Mouse (Mus musculus): ENCODE data around the gene Tm9sf3. TPM values are rescaled to one million over a fixed set of nuclear protein-coding genes. Genes with fewer than 3 reads are reported as not detected.

Tm9sf3 gene
- polyA plus RNA-seq, 1 experiment = 92.8 TPM

GRCm38 (mm10) chr19:41290952-41291619, 27.3 kb upstream of the Tm9sf3 start:
- Histone ChIP-seq H3K27me3 (ENCODE audit: control insufficient read depth, insufficient read depth, low read length) (no peaks in the 10 kb centered on the region), H3K4me1 (ENCODE audit: control insufficient read depth, insufficient read depth, low read length) (no peaks in the 10 kb centered on the region), H3K27ac (ENCODE audit: insufficient read depth, low read length) (no peak overlapping the region), H3K4me3 (replicated peaks; ENCODE audit: insufficient read depth, low read depth, low read length) (no peak overlapping the region)
- TF ChIP-seq POLR2A (IDR thresholded peaks at IDR 0.05; ENCODE audit: borderline replicate concordance, insufficient read depth, low read length) (no peak), CTCF (IDR thresholded peaks at IDR 0.05; ENCODE audit: borderline replicate concordance, insufficient read depth, low read depth, low read length) (peak; percentile 21; the same call in 1 of the 2 replicates)
- WGBS = 73% methylated on average over 5 of the region's 5 CpGs
- DNase-seq = no peak

- no peak for DNase-seq
- no peak overlapping the region for H3K27ac ChIP-seq (ENCODE audit: insufficient read depth, low read length)
- WGBS = 36% methylated on average over 6 of the region's 6 CpGs
- no peak overlapping the region for H3K4me3 ChIP-seq (replicated peaks; ENCODE audit: insufficient read depth, low read depth, low read length)
- TF ChIP-seq POLR2A (IDR thresholded peaks at IDR 0.05; ENCODE audit: borderline replicate concordance, insufficient read depth, low read length) (no peak), CTCF (IDR thresholded peaks at IDR 0.05; ENCODE audit: borderline replicate concordance, insufficient read depth, low read depth, low read length) (no peak)
- no peaks in the 10 kb centered on the region for H3K27me3 ChIP-seq (ENCODE audit: control insufficient read depth, insufficient read depth, low read length)
- H3K4me1 ChIP-seq (ENCODE audit: control insufficient read depth, insufficient read depth, low read length) = no peaks in the 10 kb centered on the region
These were observed 24.8 kb upstream of the Tm9sf3 start for GRCm38 (mm10) chr19:41288568-41288967.

GRCm38 (mm10) chr19:41287224-41287623, 23.4 kb upstream of the Tm9sf3 start:
- H3K27me3 ChIP-seq (ENCODE audit: control insufficient read depth, insufficient read depth, low read length) = no peaks in the 10 kb centered on the region
- H3K27ac ChIP-seq (ENCODE audit: insufficient read depth, low read length) = no peak overlapping the region
- no peak for DNase-seq
- TF ChIP-seq CTCF (IDR thresholded peaks at IDR 0.05; ENCODE audit: borderline replicate concordance, insufficient read depth, low read depth, low read length) (no peak), POLR2A (IDR thresholded peaks at IDR 0.05; ENCODE audit: borderline replicate concordance, insufficient read depth, low read length) (no peak)
- H3K4me1 ChIP-seq (ENCODE audit: control insufficient read depth, insufficient read depth, low read length) = no peaks in the 10 kb centered on the region
- H3K4me3 ChIP-seq (replicated peaks; ENCODE audit: insufficient read depth, low read depth, low read length) = no peak overlapping the region
- 31% methylated on average over 7 of the region's 7 CpGs for WGBS

- Histone ChIP-seq H3K27ac (ENCODE audit: insufficient read depth, low read length) (no peak overlapping the region), H3K4me1 (ENCODE audit: control insufficient read depth, insufficient read depth, low read length) (no peaks in the 10 kb centered on the region), H3K4me3 (replicated peaks; ENCODE audit: insufficient read depth, low read depth, low read length) (no peak overlapping the region), H3K27me3 (ENCODE audit: control insufficient read depth, insufficient read depth, low read length) (no peaks in the 10 kb centered on the region)
- DNase-seq = no peak
- 30% methylated on average over 6 of the region's 6 CpGs for WGBS
- TF ChIP-seq CTCF (IDR thresholded peaks at IDR 0.05; ENCODE audit: borderline replicate concordance, insufficient read depth, low read depth, low read length) (no peak), POLR2A (IDR thresholded peaks at IDR 0.05; ENCODE audit: borderline replicate concordance, insufficient read depth, low read length) (no peak)
These were observed 20.7 kb upstream of the Tm9sf3 start for GRCm38 (mm10) chr19:41284515-41284914.

GRCm38 (mm10) chr19:41282718-41283117, 18.9 kb upstream of the Tm9sf3 start:
- no peak for TF ChIP-seq POLR2A (IDR thresholded peaks at IDR 0.05; ENCODE audit: borderline replicate concordance, insufficient read depth, low read length)
- TF ChIP-seq CTCF (IDR thresholded peaks at IDR 0.05; ENCODE audit: borderline replicate concordance, insufficient read depth, low read depth, low read length) = no peak
- no peak overlapping the region for H3K27ac ChIP-seq (ENCODE audit: insufficient read depth, low read length)
- WGBS = 92% methylated on average over 5 of the region's 5 CpGs

GRCm38 (mm10) chr19:41282216-41282615, 18.4 kb upstream of the Tm9sf3 start:
- WGBS = 78% methylated on average over 4 of the region's 4 CpGs
- TF ChIP-seq CTCF (IDR thresholded peaks at IDR 0.05; ENCODE audit: borderline replicate concordance, insufficient read depth, low read depth, low read length) = no peak
- TF ChIP-seq POLR2A (IDR thresholded peaks at IDR 0.05; ENCODE audit: borderline replicate concordance, insufficient read depth, low read length) = no peak
- no peak for DNase-seq

More at GRCm38 (mm10) chr19:41282718-41283117, 18.9 kb upstream of the Tm9sf3 start:
- Histone ChIP-seq H3K4me1 (ENCODE audit: control insufficient read depth, insufficient read depth, low read length) (no peaks in the 10 kb centered on the region), H3K27me3 (ENCODE audit: control insufficient read depth, insufficient read depth, low read length) (no peaks in the 10 kb centered on the region), H3K4me3 (replicated peaks; ENCODE audit: insufficient read depth, low read depth, low read length) (no peak overlapping the region)
- DNase-seq = no peak

GRCm38 (mm10) chr19:41279724-41280244, 16.0 kb upstream of the Tm9sf3 start:
- Histone ChIP-seq H3K27ac (ENCODE audit: insufficient read depth, low read length) (no peak overlapping the region), H3K4me3 (replicated peaks; ENCODE audit: insufficient read depth, low read depth, low read length) (no peak overlapping the region), H3K27me3 (ENCODE audit: control insufficient read depth, insufficient read depth, low read length) (no peaks in the 10 kb centered on the region), H3K4me1 (ENCODE audit: control insufficient read depth, insufficient read depth, low read length) (no peaks in the 10 kb centered on the region)
- TF ChIP-seq CTCF (IDR thresholded peaks at IDR 0.05; ENCODE audit: borderline replicate concordance, insufficient read depth, low read depth, low read length) (no peak), POLR2A (IDR thresholded peaks at IDR 0.05; ENCODE audit: borderline replicate concordance, insufficient read depth, low read length) (no peak)
- DNase-seq = no peak
- WGBS = 65% methylated on average over 8 of the region's 8 CpGs

More at GRCm38 (mm10) chr19:41282216-41282615, 18.4 kb upstream of the Tm9sf3 start:
- H3K4me1 ChIP-seq (ENCODE audit: control insufficient read depth, insufficient read depth, low read length) = no peaks in the 10 kb centered on the region
- no peaks in the 10 kb centered on the region for H3K27me3 ChIP-seq (ENCODE audit: control insufficient read depth, insufficient read depth, low read length)
- no peak overlapping the region for H3K27ac ChIP-seq (ENCODE audit: insufficient read depth, low read length)
- H3K4me3 ChIP-seq (replicated peaks; ENCODE audit: insufficient read depth, low read depth, low read length) = no peak overlapping the region

- H3K4me3 ChIP-seq (replicated peaks; ENCODE audit: insufficient read depth, low read depth, low read length) = no peak overlapping the region
- H3K27me3 ChIP-seq (ENCODE audit: control insufficient read depth, insufficient read depth, low read length) = no peaks in the 10 kb centered on the region
- H3K4me1 ChIP-seq (ENCODE audit: control insufficient read depth, insufficient read depth, low read length) = no peaks in the 10 kb centered on the region
- H3K27ac ChIP-seq (ENCODE audit: insufficient read depth, low read length) = no peak overlapping the region
- TF ChIP-seq POLR2A (IDR thresholded peaks at IDR 0.05; ENCODE audit: borderline replicate concordance, insufficient read depth, low read length) (no peak), CTCF (IDR thresholded peaks at IDR 0.05; ENCODE audit: borderline replicate concordance, insufficient read depth, low read depth, low read length) (no peak)
- 55% methylated on average over 7 of the region's 7 CpGs for WGBS
- DNase-seq = no peak
These were observed 14.8 kb upstream of the Tm9sf3 start for GRCm38 (mm10) chr19:41278606-41279005.
